8 mouse cellular contexts compared by ENCODE assay signal in genomic region chr2:121413387-121414042, GRCm38 (mm10). TPM values are rescaled to one million over a fixed set of nuclear protein-coding genes. Genes with fewer than 3 reads are reported as not detected.
DNase-seq lines count a peak whose midpoint lies in the region; ATAC-seq and TF ChIP-seq lines count a peak whose summit lies in the region.

Gene Pdia3, plus strand, starts transcription at chr2:121413775.
Gene Catsper2, minus strand, starts transcription at chr2:121413792.

- no peaks in the 10 kb centered on the region for H3K27me3 ChIP-seq in G1E (ENCODE audit: insufficient read depth, low read length)
- H3K27me3 ChIP-seq in forebrain, embryonic 16.5 days (replicated peaks; ENCODE audit: control insufficient read depth, insufficient read depth, low read length) = no peaks in the 10 kb centered on the region
- H3K27me3 ChIP-seq in lung, embryonic 15.5 days = no peaks in the 10 kb centered on the region

- peak within 1 kb of the TSS; percentile 98 for H3K27ac ChIP-seq in forebrain, embryonic 16.5 days (ENCODE audit: low read length)
- peak within 1 kb of the TSS; percentile 98 for H3K27ac ChIP-seq in lung, embryonic 15.5 days

- peaks cover 41% of the 10 kb centered on the region for H3K4me1 ChIP-seq in G1E (ENCODE audit: insufficient read depth, low read depth, low read length)
- peaks cover 25% of the 10 kb centered on the region for H3K4me1 ChIP-seq in forebrain, embryonic 16.5 days (replicated peaks; ENCODE audit: control insufficient read depth, insufficient read depth, low read length)
- H3K4me1 ChIP-seq in lung, embryonic 15.5 days = peaks cover 20% of the 10 kb centered on the region

- peak; percentile 80 for ATAC-seq in G1E (ENCODE audit: extremely low read depth, insufficient number of reproducible peaks, low FRiP score, poor library complexity, severe bottlenecking)
- peak; percentile 99 for ATAC-seq in forebrain, embryonic 16.5 days
- peak; percentile 99 for ATAC-seq in lung, embryonic 15.5 days (ENCODE audit: borderline replicate concordance, extremely low read depth, low FRiP score, low TSS enrichment)

- peak within 1 kb of the TSS; percentile 92 for H3K9ac ChIP-seq in forebrain, embryonic 16.5 days (replicated peaks; ENCODE audit: low read depth, low read length)
- peak within 1 kb of the TSS; percentile 100 for H3K9ac ChIP-seq in lung, embryonic 15.5 days

- peak; percentile 99 for DNase-seq in G1E (ENCODE audit: low spot score)
- peak; percentile 97 for DNase-seq in cerebellum, adult 18-20 months
- peak; percentile 95 to 98 for DNase-seq in heart, postnatal 36 days
- peak; percentile 93 to 94 for DNase-seq in layer of hippocampus, adult 8-10 months (ENCODE audit: low spot score in 2 of 2)
- peak; percentile 98 for DNase-seq in ovary, adult 18-20 months (ENCODE audit: low spot score)
- peak; percentile 95 for DNase-seq in thymus, postnatal 0 days (ENCODE audit: low spot score)

- no peak for TF ChIP-seq CTCF in G1E (IDR thresholded peaks at IDR 0.05; ENCODE audit: low read depth, low read length)

- H3K4me2 ChIP-seq in forebrain, embryonic 16.5 days (ENCODE audit: low read length) = peak within 1 kb of the TSS; percentile 60
- H3K4me2 ChIP-seq in lung, embryonic 15.5 days = peak within 1 kb of the TSS; percentile 67

- WGBS in forebrain, embryonic 16.5 days = under 1% methylated on average over 68 of the region's 68 CpGs
- under 1% methylated on average over 66 of the region's 68 CpGs for WGBS in lung, embryonic 15.5 days

- intact Hi-C loops in heart, postnatal 36 days (cut with DNase I) = loop anchor here (5.0 kb wide), 1 partner anchor 34 kb away; the partner anchor contains the start of gene Serf2

- no peaks in the 10 kb centered on the region for H3K9me3 ChIP-seq in G1E (replicated peaks)
- H3K9me3 ChIP-seq in forebrain, embryonic 16.5 days (ENCODE audit: control insufficient read depth, low read length) = no peaks in the 10 kb centered on the region
- no peaks in the 10 kb centered on the region for H3K9me3 ChIP-seq in lung, embryonic 15.5 days

- peak within 1 kb of the TSS; percentile 97 for H3K4me3 ChIP-seq in G1E (ENCODE audit: low read depth, low read length)
- H3K4me3 ChIP-seq in forebrain, embryonic 16.5 days (replicated peaks; ENCODE audit: low read length) = peak within 1 kb of the TSS; percentile 74
- peak within 1 kb of the TSS; percentile 89 for H3K4me3 ChIP-seq in lung, embryonic 15.5 days

- peaks cover 34% of the 10 kb centered on the region for H3K36me3 ChIP-seq in G1E (replicated peaks)
- no peaks in the 10 kb centered on the region; the same call in 1 of the 2 replicates for H3K36me3 ChIP-seq in forebrain, embryonic 16.5 days (ENCODE audit: control insufficient read depth, insufficient read depth)
- H3K36me3 ChIP-seq in lung, embryonic 15.5 days = peaks cover 21% of the 10 kb centered on the region

RNA-seq across cellular contexts. Expression of gene Pdia3, which starts in this region (rescaled TPM):
- total RNA-seq in G1E (2014; fragmentation: Nextera tagmentation) = 233 and 263 TPM in 2 replicates
- total RNA-seq in G1E (2017) = 90.1 and 104 TPM in 2 replicates
- polyA plus RNA-seq in G1E (2012) = 315 and 418 TPM in 2 replicates
- 334 and 342 TPM in 2 replicates for polyA plus RNA-seq in forebrain, embryonic 16.5 days (2015; fragmentation: Nextera tagmentation; extraction: Ambion mirVana)
- 100 to 1,000 TPM; 121 to 152 TPM for total RNA-seq in heart, postnatal 36 days (2021)
- 100 to 1,000 TPM; 168 to 236 (median 196) TPM for total RNA-seq in layer of hippocampus, adult 8-10 months (2022)
- 874 and 889 TPM in 2 replicates for polyA plus RNA-seq in lung, embryonic 15.5 days (2015; fragmentation: Nextera tagmentation; extraction: Ambion mirVana)
- polyA plus RNA-seq in thymus, postnatal 0 days (2015; fragmentation: Nextera tagmentation; extraction: Ambion mirVana) = 319 and 390 TPM in 2 replicates

RNA-seq across cellular contexts. Expression of gene Catsper2, which starts in this region (rescaled TPM):
- total RNA-seq in G1E (2014; fragmentation: Nextera tagmentation) (2.9 and 3.4 TPM in 2 replicates), G1E (2017) (0.55 and 1.2 TPM in 2 replicates)
- polyA plus RNA-seq in G1E (2012) = 0.11 and 0.13 TPM in 2 replicates
- 4.5 and 7.5 TPM in 2 replicates for polyA plus RNA-seq in forebrain, embryonic 16.5 days (2015; fragmentation: Nextera tagmentation; extraction: Ambion mirVana)
- 1 to 10 TPM; 3.9 to 4.4 TPM for total RNA-seq in heart, postnatal 36 days (2021)
- total RNA-seq in layer of hippocampus, adult 8-10 months (2022) = 1 to 10 TPM; 4.5 to 6.9 (median 5.3) TPM
- 1.3 and 2.3 TPM in 2 replicates for polyA plus RNA-seq in lung, embryonic 15.5 days (2015; fragmentation: Nextera tagmentation; extraction: Ambion mirVana)
- 1.6 and 2.1 TPM in 2 replicates for polyA plus RNA-seq in thymus, postnatal 0 days (2015; fragmentation: Nextera tagmentation; extraction: Ambion mirVana)

Comparison
In these comparisons a context has a peak if more than half of its experiments do, and no peak if none do; other contexts are left out.
1. Peak in every context shown above with its lines: DNase-seq, ATAC-seq, H3K4me3 ChIP-seq and H3K27ac ChIP-seq.